Mouse (Mus musculus) thymus, adult 2 months (tissue): ENCODE data around the gene Tst.

Experiments
- CTCF ChIP-seq: fragments of 200-500 bp; IDR thresholded peaks from 2 replicates; pipeline ENCODE4 v1.5.1; 2012; ENCODE audit warnings: mild to moderate bottlenecking, control low read depth, low read length, moderate library complexity, borderline replicate concordance; ENCODE audit not compliant: control insufficient read depth, poor library complexity, insufficient read depth; ENCODE audit errors: extremely low read depth
- POLR2A ChIP-seq: fragments of 200-500 bp; IDR thresholded peaks from 2 replicates; pipeline ENCODE4 v1.6.1; 2012; ENCODE audit warnings: mild to moderate bottlenecking, low read length, control low read depth, moderate library complexity; ENCODE audit not compliant: control insufficient read depth, poor library complexity, insufficient read depth; ENCODE audit errors: extremely low read depth

DNA sequence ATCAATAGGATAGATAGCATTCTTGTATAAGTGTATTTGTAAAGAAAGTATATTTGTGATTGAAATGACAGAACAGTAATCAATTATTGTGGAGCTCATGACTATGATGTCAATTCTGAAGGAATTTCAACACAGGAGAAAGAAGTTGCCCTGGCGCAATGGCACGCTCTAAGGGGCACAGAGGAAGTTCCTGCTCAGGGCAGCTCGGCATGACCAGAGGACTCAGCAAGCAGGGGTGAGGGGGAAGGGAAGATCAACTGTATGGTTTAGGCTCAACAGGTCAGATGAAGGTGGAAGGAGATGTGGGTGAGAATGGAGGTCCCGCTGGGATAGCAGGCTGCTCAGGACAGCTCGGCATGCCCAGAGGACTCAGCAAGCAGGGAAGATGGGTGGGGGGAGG, 50.2 kb downstream of the Tst start:
- no peak for TF ChIP-seq CTCF
- no peak for TF ChIP-seq POLR2A
